Mouse (Mus musculus): ENCODE results near the gene Fam196a. TPM values are rescaled to one million over a fixed set of nuclear protein-coding genes. Genes with fewer than 3 reads are reported as not detected.
A peak's percentile ranks its signal among the peaks of the same experiment; 100 is the strongest.

Fam196a gene
- polyA plus RNA-seq, 1 experiment from 2014 or later: 4.9 TPM

DNA sequence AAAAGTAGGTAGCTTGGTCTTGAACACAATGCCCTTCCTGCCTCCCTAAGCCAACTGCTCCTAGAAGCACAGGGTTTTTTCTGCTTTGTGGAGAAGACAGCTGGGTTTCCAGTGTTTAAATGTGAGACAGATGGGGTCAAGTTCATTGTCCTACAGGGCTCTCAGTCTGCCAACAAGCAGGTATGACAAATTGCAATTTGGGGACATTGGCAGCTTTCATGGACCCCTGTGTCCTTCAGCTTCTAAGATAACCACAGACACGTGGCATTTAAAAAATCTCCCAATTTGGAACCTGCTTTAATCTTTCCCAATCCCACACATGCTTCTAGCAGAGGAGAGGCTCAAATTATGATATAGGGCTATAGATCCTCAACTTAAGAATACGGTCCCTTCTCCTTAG, 43.6 kb downstream of the Fam196a start:
- no peaks in the 10 kb centered on the region for H3K9me3 ChIP-seq (replicated peaks)
- H3K4me3 ChIP-seq: no peak overlapping the region
- no peak for ATAC-seq (ENCODE audit: low FRiP score)
- no peak overlapping the region for H3K9ac ChIP-seq
- no peak overlapping the region for H3K4me2 ChIP-seq (replicated peaks)
- 73% methylated on average over 2 of the region's 2 CpGs for WGBS
- no peak overlapping the region for H3K27ac ChIP-seq
- no peaks in the 10 kb centered on the region for H3K36me3 ChIP-seq
- H3K27me3 ChIP-seq: no peaks in the 10 kb centered on the region
- peaks cover 3% of the 10 kb centered on the region; the same call in 1 of the 2 replicates for H3K4me1 ChIP-seq

DNA sequence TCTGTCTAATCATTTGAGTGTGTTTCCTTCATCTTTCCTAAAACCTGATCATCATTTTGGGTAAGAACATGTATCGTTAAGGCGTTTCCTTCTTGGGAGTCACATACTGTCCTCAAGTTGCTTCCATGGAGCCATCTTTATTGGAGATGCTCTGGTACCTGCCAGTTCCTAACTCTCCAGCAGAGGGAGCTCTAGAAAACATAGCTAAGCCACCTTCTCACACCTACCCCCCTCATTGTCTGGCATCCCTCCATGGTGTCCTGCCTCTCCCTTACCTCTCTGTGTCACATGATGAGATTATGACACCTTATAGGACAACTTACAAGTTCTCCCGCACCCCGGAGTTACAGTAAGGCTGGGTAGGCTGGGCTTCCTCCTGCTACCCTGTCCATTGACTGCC, 45.3 kb downstream of the Fam196a start:
- Histone ChIP-seq H3K27me3 (no peaks in the 10 kb centered on the region), H3K4me1 (peaks cover 3% of the 10 kb centered on the region; the same call in 1 of the 2 replicates), H3K9ac (no peak overlapping the region), H3K4me2 (replicated peaks) (no peak overlapping the region), H3K9me3 (replicated peaks) (no peaks in the 10 kb centered on the region), H3K4me3 (no peak overlapping the region), H3K27ac (no peak overlapping the region), H3K36me3 (no peaks in the 10 kb centered on the region)
- no peak for ATAC-seq (ENCODE audit: low FRiP score)
- 93% methylated on average over 4 of the region's 4 CpGs for WGBS

DNA sequence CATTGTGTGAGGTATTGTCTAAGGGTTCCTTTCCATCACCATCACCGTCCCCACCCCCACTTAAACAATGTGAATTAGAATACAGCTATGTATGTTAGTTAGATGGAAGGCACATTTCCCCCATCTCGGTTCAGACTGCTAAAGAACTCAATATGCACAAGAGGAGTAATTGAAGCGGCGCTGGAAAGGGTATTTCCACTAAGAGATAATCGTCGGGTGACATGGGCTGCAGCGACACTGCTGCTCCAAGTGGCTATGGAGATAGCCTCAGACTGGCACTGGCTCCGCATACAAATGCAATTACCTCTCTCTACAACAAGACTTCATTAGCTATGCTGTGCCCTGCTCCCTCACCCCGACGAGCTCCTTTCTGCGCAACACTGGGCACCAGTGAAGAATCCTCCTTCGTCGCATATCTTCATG, 45.8 kb downstream of the Fam196a start:
- Histone ChIP-seq H3K27me3 (no peaks in the 10 kb centered on the region), H3K9me3 (replicated peaks) (no peaks in the 10 kb centered on the region), H3K9ac (no peak overlapping the region), H3K4me2 (replicated peaks) (no peak overlapping the region), H3K4me1 (peaks cover 3% of the 10 kb centered on the region; the same call in 1 of the 2 replicates), H3K27ac (no peak overlapping the region), H3K4me3 (no peak overlapping the region), H3K36me3 (no peaks in the 10 kb centered on the region)
- ATAC-seq (ENCODE audit: low FRiP score): peak; percentile 76
- 60% methylated on average over 13 of the region's 13 CpGs for WGBS

DNA sequence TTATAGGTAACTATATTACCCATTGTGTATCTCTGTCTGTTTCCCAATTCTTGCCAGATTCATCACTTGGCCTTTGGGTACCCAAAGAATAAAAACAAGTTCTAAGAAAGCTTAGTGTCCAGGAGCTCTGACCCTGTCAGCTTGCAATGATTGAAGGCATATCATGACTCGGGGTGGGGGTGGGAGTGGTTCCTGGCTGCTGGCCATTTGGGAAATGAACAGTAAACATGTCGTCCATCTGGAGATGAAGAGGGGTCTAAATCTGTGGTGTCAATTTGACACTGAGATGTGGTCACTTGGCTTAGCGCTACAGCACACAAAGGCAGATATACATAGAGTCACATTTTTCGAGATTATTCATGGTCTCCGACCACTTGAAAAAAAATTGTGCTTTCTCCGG, 54.7 kb downstream of the Fam196a start:
- no peak overlapping the region for H3K27ac ChIP-seq
- no peaks in the 10 kb centered on the region for H3K36me3 ChIP-seq
- no peaks in the 10 kb centered on the region for H3K9me3 ChIP-seq (replicated peaks)
- H3K4me1 ChIP-seq: peaks cover 10% of the 10 kb centered on the region
- no peak overlapping the region for H3K9ac ChIP-seq
- no peaks in the 10 kb centered on the region; the same call in 1 of the 2 replicates for H3K27me3 ChIP-seq
- 72% methylated on average over 6 of the region's 6 CpGs for WGBS
- no peak overlapping the region for H3K4me3 ChIP-seq
- ATAC-seq (ENCODE audit: low FRiP score): no peak
- H3K4me2 ChIP-seq (replicated peaks): no peak overlapping the region

DNA sequence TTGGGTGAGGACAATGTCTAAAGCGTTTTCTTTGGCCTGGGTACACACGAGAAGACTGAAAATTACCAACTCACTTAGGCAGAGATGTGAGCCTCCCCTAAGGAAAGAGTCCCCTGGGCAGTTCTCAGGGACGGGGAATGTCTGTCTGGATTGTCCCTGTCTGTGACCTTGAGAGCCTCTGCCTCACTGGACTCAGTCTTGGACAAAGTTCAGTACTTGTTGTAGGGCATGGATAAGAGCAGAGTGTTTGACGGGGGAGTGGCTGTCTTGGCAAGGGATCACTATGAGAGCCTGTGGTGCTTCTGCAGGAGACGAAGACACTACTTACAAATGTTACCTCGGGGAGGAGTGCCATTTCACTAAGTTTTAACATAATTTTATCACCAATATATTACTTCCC, 57.8 kb downstream of the Fam196a start:
- WGBS: 61% methylated on average over 6 of the region's 6 CpGs
- no peak overlapping the region for H3K4me2 ChIP-seq (replicated peaks)
- H3K27ac ChIP-seq: no peak overlapping the region
- H3K4me3 ChIP-seq: no peak overlapping the region
- no peaks in the 10 kb centered on the region for H3K36me3 ChIP-seq
- H3K27me3 ChIP-seq: no peaks in the 10 kb centered on the region; the same call in 1 of the 2 replicates
- no peaks in the 10 kb centered on the region for H3K9me3 ChIP-seq (replicated peaks)
- no peak for ATAC-seq (ENCODE audit: low FRiP score)
- no peak overlapping the region for H3K9ac ChIP-seq
- peaks cover 10% of the 10 kb centered on the region for H3K4me1 ChIP-seq

DNA sequence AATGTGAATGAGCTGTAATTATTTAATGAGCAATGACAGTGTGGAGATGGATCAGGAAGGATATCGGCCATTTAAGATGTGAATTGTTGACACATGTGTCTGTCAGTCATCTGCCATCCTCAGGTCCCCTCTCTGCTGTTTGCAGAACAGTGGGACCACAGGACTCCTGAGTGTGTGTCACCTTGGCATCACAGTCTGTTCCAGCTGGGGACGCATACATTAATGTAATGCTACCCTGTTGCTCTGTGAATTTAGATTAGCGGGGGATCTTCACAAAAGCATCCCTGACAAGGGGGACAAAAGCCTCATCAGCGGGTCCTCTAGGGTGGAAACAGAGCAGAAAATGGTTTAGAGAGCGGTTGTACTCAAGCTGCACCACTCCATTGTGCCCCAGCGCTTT, 59.2 kb downstream of the Fam196a start:
- peak; percentile 48; the same call in 1 of the 2 replicates for ATAC-seq (ENCODE audit: low FRiP score)
- no peak overlapping the region for H3K4me2 ChIP-seq (replicated peaks)
- H3K4me1 ChIP-seq: peaks cover 10% of the 10 kb centered on the region
- H3K9me3 ChIP-seq (replicated peaks): no peaks in the 10 kb centered on the region
- no peaks in the 10 kb centered on the region for H3K36me3 ChIP-seq
- H3K27ac ChIP-seq: no peak overlapping the region
- WGBS: 31% methylated on average over 6 of the region's 6 CpGs
- H3K9ac ChIP-seq: no peak overlapping the region
- no peak overlapping the region for H3K4me3 ChIP-seq
- no peaks in the 10 kb centered on the region; the same call in 1 of the 2 replicates for H3K27me3 ChIP-seq

DNA sequence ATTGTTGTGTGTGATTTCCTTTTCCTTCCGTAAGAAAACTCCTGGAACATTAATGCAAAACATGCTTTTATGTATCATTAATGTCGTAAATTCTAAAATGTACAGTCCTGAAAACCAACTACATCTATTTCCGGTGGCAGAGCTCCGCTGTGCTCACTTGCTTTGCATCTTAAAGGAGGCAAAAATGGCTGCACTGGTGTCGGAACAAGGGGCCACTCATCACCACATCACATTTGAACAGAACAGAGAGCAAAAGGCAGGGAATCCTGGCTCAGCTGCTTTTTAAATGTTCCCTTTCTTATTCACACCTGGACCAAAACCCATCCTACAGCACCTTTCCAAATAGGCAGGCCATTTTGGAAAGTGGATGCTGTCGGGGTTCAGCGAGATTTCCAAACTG, 65.2 kb downstream of the Fam196a start:
- Histone ChIP-seq H3K9me3 (replicated peaks) (no peaks in the 10 kb centered on the region), H3K9ac (no peak overlapping the region), H3K27ac (no peak overlapping the region), H3K4me1 (no peaks in the 10 kb centered on the region), H3K4me3 (no peak overlapping the region), H3K36me3 (no peaks in the 10 kb centered on the region), H3K4me2 (replicated peaks) (no peak overlapping the region), H3K27me3 (no peaks in the 10 kb centered on the region)
- ATAC-seq (ENCODE audit: low FRiP score): no peak
- 93% methylated on average over 7 of the region's 7 CpGs for WGBS

DNA sequence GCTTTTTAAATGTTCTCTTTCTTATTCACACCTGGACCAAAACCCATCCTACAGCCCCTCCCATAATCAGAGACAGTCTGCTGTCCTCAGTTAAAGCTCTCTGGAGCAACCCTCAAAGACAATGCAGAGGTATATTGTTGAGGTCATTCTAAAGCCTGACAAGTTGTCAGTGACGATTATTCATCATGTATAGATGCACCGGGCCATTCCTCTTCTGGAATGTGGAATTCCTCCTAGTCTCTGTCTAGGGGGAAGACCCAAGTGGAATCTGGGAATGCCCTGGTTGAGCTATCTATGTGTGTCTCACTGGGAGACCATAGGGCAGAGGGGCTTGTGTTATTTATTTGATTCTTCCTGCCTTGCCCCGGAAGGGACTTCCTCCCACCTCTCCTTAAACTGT, 65.7 kb downstream of the Fam196a start:
- H3K9me3 ChIP-seq (replicated peaks): no peaks in the 10 kb centered on the region
- no peak overlapping the region for H3K4me3 ChIP-seq
- WGBS: 81% methylated on average over 3 of the region's 3 CpGs
- no peak overlapping the region for H3K27ac ChIP-seq
- no peak overlapping the region for H3K9ac ChIP-seq
- H3K36me3 ChIP-seq: no peaks in the 10 kb centered on the region
- no peaks in the 10 kb centered on the region for H3K4me1 ChIP-seq
- H3K27me3 ChIP-seq: no peaks in the 10 kb centered on the region
- no peak overlapping the region for H3K4me2 ChIP-seq (replicated peaks)
- no peak for ATAC-seq (ENCODE audit: low FRiP score)

DNA sequence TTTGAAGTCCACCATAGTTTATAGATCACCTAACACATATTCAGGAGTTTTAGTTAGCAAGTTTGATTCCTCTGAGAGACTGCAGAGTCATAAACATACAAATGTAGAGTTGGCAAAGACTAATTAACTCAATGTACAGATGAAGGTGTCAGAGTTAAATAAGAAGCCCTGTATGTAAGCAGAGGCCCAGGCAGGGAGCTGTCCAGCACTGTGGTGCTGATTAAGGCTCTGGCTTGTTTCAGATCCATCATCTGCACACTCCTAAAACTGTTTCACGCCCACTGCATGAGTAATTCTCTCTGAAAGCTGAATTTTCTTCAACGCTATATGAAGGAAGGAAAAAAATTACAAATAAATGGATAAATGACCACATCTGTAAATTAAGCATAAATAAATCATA, 74.1 kb downstream of the Fam196a start:
- no peak overlapping the region for H3K27ac ChIP-seq
- ATAC-seq (ENCODE audit: low FRiP score): no peak
- no peaks in the 10 kb centered on the region for H3K27me3 ChIP-seq
- no peak overlapping the region for H3K4me2 ChIP-seq (replicated peaks)
- H3K9me3 ChIP-seq (replicated peaks): no peaks in the 10 kb centered on the region
- no peaks in the 10 kb centered on the region for H3K36me3 ChIP-seq
- peaks cover 3% of the 10 kb centered on the region; the same call in 1 of the 2 replicates for H3K4me1 ChIP-seq
- WGBS: 90% methylated on average over 2 of the region's 2 CpGs
- no peak overlapping the region for H3K9ac ChIP-seq
- no peak overlapping the region for H3K4me3 ChIP-seq

DNA sequence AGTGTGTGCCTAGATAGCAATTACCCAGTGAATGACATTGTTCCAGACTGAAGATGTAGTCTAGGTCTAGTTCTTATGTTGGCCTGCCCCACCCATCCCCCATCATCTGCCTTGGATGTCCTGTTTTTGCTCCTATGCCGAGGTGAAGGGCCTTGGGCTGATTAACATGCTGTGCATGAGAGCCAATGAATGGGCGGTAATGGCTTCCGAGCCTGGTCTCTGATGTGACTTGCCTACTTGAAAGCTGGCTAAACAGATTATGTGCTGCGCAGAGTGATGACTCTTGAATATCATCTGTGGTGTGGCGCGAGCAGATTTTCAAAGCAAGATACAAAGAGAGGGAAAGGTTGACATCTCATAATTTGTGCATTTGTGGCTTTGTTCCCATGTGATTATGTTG, 76.2 kb downstream of the Fam196a start:
- WGBS: 68% methylated on average over 6 of the region's 6 CpGs
- Histone ChIP-seq H3K27me3 (no peaks in the 10 kb centered on the region), H3K4me1 (peaks cover 3% of the 10 kb centered on the region; the same call in 1 of the 2 replicates), H3K4me3 (no peak overlapping the region), H3K27ac (no peak overlapping the region), H3K9ac (no peak overlapping the region), H3K9me3 (replicated peaks) (no peaks in the 10 kb centered on the region), H3K4me2 (replicated peaks) (no peak overlapping the region), H3K36me3 (no peaks in the 10 kb centered on the region)
- ATAC-seq (ENCODE audit: low FRiP score): no peak

DNA sequence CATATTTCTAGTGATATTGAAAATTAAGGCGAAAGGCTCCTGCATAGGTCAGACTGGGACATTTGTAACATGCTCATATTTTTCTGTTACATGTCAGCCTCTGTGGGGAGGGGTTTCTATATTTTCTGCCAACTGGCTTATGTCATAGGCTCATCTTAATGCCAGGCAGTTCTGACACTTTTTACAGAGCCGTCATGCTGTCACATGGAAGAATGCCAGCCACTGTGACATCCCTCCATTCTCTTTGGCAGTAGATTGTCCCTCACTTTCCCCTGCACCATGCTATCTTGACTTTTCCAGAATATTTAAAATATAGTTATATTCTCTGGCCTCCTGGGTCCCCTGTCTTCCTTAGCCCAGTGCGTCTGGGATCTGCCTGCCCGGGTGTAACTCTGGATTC, 95.5 kb downstream of the Fam196a start:
- Histone ChIP-seq H3K27ac (no peak overlapping the region), H3K9ac (no peak overlapping the region), H3K9me3 (replicated peaks) (no peaks in the 10 kb centered on the region), H3K4me3 (no peak overlapping the region), H3K4me2 (replicated peaks) (no peak overlapping the region), H3K4me1 (no peaks in the 10 kb centered on the region), H3K36me3 (no peaks in the 10 kb centered on the region), H3K27me3 (no peaks in the 10 kb centered on the region)
- no peak for ATAC-seq (ENCODE audit: low FRiP score)
- 88% methylated on average over 4 of the region's 4 CpGs for WGBS

DNA sequence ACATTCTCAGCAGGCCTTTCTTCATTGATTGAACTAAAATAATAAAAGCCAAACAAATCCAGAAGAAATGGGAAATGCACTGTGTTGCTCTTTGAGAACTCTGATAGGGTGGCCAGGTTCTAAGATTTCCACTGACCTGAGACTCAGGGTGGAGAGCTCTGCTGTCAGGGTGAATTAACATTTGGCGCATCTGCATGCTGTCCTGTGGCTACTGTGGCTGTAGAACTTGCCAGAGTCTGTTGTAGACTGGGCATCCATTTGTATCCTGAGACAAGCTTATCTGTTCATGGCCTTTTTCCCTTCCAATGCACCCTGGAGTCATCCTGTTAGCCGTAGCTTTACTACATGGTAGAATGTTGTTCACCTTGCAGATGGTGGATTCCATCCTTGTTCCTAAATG, 98.2 kb downstream of the Fam196a start:
- Histone ChIP-seq H3K4me2 (replicated peaks) (no peak overlapping the region), H3K4me3 (no peak overlapping the region), H3K27ac (no peak overlapping the region), H3K9ac (no peak overlapping the region), H3K27me3 (no peaks in the 10 kb centered on the region), H3K9me3 (replicated peaks) (no peaks in the 10 kb centered on the region), H3K36me3 (no peaks in the 10 kb centered on the region), H3K4me1 (no peaks in the 10 kb centered on the region)
- 94% methylated on average over 2 of the region's 2 CpGs for WGBS
- ATAC-seq (ENCODE audit: low FRiP score): no peak

Measured in hindbrain, embryonic 12.5 days (tissue).